Mouse (Mus musculus): ENCODE results near the gene Zfp654. TPM values are rescaled to one million over a fixed set of nuclear protein-coding genes. Genes with fewer than 3 reads are reported as not detected.
A peak's percentile ranks its signal among the peaks of the same experiment; 100 is the strongest.

Gene Zfp654
- total RNA-seq (2021): 1 to 10 TPM; 6.9 to 7.3 TPM
- long read RNA-seq, experiment 1, full-length matches to known transcripts: 5 of 5 reads
- long read RNA-seq, experiment 1, partial matches to known transcripts: 0 of 5 reads
- long read RNA-seq, experiment 1, other reads (novel, unspliced or antisense): 0 of 5 reads
- long read RNA-seq, experiment 2, full-length matches to known transcripts: 6 of 8 reads
- long read RNA-seq, experiment 2, partial matches to known transcripts: 0 of 8 reads
- long read RNA-seq, experiment 2, other reads (novel, unspliced or antisense): 2 of 8 reads

DNA sequence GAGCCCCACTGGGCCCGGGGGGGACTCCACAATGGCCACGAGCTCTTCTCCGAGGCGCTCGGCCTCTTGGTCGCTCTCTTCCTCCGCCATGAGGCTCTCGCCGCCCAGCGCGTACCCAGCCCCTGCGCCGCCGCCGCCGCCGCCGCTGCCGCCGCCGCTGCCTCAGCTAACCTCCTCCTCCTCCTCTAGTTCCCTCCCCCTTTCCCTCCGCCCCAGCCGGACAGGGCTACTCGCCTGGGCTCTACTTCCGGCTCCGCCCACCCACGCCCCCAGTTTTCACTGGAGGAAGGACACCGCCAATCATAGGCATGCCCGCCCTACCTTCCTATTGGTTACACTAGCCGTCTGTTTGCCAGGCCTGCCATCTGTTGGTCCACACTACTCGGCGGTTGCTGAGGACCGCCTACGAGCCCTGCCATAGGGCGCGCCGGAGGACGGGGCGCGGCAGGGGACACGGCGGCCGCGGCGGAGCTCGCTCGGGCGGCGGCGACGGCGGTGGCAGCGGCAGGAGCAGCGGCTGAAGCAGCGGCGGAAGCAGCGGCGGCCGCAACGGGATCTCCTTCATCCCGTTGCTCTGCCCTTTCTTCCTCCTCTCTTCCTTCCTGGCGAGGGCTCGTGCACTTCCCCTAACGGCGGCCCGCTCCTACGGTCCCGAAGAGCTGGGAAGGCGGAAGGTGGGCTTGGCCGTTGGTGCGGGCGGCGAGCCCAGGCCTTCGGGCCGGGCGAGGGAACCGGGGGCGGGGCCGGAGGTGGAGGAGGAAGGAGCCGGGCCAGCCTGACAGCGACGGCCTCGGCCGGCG is at the start of gene Zfp654, which contains the start of gene Cggbp1:
Zfp654 (minus strand) TSS at position 90 of the 800 bp plus-strand sequence.
Cggbp1 (plus strand) TSS at position 434 of the 800 bp plus-strand sequence.
- intact Hi-C loops (cut with DNase I; ENCODE audit: low total_unique reads): loop anchor here (10.0 kb wide), 1 partner anchor 77 kb away; the partner anchor contains the start of gene 4930453N24Rik
- DNase-seq: peak; percentile 100

DNA sequence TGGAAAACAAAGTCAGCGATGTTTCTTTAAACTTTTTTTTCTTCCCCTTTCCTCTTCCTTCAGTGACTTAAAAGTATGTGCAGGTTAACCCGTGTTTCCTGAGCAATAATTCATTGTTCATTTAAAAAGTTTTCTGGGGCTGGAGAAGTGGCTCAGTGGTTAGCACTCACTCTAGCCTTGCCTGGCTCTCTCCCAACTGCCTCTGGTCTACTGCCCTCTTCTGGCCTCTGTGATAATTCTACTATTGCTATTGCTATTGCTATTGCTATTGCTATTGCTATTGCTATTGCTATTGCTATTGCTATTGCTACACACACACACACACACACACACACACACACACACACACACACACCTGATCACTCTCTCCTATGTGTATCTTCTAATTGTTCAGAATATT is 47.6 kb upstream of the Zfp654 start:
- no peak for DNase-seq
- intact Hi-C loops (cut with DNase I; ENCODE audit: low total_unique reads): no loop called here

DNA sequence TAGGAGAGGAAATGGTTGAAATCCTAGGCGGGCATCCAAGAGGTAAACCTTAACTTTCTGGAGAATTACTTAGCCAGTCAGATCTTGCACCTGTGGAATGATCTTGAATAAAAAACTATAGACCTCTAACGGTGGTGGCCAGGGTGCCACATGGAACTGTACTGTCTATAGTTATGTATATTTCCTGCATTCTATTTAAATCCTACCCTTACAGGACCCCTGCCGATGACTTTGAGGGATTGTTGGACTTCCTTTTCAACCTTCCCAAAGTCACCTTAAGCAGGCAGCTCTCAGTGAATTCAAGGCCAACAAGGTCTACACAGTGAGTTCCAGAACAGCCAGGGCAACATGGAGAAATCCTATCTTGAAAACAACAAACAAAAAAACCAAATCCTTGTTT is 38.0 kb upstream of the Zfp654 start:
- intact Hi-C loops (cut with DNase I; ENCODE audit: low total_unique reads): no loop called here
- DNase-seq: no peak

DNA sequence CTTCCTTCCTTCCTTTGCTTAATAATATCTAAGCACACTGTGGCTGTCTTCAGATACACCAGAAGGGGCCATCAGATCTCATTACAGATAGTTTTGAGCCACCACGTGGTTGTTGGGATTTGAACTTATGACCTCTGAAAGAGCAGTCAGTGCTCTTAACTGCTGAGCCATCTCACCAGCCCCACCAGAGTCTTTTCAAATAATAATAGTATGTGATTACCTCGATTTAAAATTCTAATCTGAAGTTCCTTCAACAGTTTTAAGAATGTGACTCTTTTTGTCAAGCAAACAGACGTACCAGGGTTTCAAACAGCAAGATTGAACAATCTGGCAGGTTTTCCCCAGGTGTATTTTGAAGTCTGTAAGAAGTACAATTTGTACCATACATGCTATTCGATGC is 34.1 kb upstream of the Zfp654 start:
- intact Hi-C loops (cut with DNase I; ENCODE audit: low total_unique reads): no loop called here
- no peak for DNase-seq

DNA sequence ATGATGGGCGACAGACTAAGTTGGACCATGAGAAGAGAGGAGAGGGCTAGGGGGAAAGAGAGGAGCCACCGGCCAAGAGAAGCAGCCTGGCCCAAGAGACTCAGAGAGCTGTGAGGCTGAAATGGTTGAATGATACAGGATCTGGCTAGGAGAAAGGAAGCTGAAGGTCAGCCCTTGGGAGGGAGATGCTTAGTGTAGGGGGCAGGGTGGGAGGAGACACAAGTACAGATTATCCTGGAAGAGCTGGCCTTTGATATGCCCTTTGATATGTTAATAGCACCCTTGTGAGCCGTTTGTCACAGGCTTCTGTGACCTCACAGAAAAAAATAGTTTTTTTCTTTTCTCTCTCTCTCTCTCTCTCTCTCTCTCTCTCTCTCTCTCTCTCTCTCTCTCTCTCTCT is 33.7 kb upstream of the Zfp654 start:
- no peak for DNase-seq
- intact Hi-C loops (cut with DNase I; ENCODE audit: low total_unique reads): no loop called here

DNA sequence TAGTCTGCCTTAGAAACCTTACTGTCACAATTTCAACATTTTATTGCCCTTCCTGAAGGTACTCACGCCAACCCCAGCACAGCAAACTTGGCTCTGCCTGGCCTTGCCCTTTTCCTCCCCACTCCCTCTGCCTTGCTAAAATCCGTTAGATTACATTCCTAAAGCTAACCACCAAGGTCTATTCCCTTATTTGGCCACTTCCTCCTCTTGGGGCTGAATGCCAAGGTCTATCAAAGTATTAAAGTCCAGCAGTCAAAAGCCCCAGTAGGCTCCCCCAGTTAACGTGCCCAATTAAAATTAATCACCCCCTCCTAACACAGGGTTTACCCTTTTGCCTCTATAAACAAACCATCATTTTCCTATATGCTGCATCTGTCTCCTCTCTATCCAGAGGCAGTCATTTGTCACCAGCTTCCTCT is 33.0 kb upstream of the Zfp654 start:
- intact Hi-C loops (cut with DNase I; ENCODE audit: low total_unique reads): no loop called here
- DNase-seq: no peak

DNA sequence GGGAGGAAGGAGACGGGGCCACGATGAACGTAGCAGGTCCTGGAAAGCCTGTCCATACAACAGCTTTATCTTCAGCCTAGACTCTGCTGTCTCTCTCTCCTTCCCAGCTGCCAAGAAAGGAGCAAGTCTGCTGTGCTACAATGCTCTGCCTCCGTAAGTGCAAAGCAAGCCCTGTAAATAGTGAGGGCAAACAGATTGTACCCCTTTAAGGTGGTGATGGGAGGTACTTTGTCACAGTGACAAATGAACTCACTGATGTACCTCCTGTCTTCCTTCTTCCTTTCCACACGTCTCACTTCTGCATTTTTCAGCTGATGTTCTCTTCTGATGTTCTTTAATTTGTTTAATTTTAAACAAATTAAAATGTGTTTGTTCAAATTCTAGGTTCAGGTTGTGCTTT is 32.4 kb upstream of the Zfp654 start:
- DNase-seq: no peak
- intact Hi-C loops (cut with DNase I; ENCODE audit: low total_unique reads): no loop called here

DNA sequence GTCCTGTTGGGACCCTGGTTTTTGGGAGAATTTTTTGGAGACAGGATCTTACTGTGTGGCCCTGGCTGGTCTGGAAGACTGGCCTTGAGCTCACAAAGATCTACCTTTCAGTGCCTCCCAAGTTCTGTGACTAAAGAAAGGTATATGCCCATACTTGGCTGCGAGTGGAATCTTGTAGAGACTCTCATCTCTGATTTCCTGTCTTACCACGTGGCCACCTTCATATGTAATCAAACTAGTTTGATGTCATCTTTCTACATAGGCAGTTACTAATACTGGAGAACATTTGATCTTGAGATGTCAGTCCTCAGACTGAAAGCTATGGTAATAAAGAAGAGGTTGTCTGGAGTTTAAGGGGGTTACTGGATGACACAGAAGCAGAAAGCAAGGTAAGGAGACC is 30.0 kb upstream of the Zfp654 start:
- intact Hi-C loops (cut with DNase I; ENCODE audit: low total_unique reads): no loop called here
- no peak for DNase-seq

DNA sequence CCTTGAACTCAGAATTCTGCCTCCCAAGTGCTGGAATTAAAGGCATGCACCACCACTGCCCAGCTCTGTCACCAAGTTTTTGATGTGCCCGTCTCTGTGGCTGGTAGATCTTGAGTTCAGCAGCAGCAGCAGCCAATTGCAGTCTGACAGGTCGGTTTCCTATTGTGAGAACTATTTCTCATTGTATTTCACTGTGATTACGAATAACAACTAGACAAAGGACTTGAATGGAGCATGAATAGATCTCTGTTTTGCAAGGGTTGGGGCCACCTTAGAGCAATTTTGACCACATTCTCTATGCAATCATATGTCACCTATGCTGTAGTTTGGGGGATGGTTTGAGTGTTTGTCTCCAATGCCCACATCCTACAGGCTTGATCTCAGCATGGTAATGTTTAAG is 29.5 kb upstream of the Zfp654 start:
- intact Hi-C loops (cut with DNase I; ENCODE audit: low total_unique reads): no loop called here
- no peak for DNase-seq

DNA sequence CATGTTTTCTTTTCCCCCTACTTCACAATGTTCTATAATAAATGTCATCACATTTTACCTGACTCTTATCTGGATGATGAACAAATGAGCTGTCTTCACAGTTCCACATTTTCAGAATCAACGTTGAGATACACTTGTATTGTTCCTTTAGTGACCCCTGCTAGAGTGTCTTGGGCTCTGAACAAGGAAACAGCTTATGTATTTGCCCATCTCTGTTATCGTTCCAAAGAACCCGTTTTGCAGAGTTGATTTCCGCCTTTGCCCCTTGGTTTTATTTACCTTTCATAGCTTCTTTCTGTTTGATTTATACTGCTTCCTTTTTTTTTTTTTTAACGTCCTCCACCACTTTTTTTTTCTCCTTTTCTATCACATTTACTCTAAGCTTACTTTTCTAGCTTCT is 28.3 kb upstream of the Zfp654 start:
- no peak for DNase-seq
- intact Hi-C loops (cut with DNase I; ENCODE audit: low total_unique reads): no loop called here

DNA sequence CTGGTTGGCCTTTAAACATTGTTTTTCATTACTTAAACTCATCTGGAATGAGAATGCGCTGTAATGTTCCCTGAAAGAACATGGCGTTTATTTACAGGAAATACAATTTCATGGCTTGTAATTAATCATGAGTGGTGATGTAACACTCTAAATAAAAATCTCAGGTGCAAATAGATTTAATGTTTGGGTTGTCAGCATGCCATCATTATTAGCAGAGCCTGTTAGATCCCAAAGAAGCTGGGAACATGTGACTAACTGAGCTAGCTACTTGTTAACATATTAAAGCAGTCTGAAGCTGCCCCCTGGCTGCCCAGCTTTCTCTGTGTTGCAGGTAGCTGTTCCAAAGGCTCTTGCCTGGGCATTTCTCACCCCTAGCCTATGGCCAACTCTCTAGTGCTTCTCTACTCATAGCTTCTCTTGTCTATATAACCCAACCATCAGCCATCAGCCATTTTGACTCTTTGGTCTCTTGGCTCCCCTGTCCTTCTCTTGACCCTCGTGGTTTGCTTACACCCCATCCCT is 27.2 kb upstream of the Zfp654 start:
- intact Hi-C loops (cut with DNase I; ENCODE audit: low total_unique reads): no loop called here
- no peak for DNase-seq

DNA sequence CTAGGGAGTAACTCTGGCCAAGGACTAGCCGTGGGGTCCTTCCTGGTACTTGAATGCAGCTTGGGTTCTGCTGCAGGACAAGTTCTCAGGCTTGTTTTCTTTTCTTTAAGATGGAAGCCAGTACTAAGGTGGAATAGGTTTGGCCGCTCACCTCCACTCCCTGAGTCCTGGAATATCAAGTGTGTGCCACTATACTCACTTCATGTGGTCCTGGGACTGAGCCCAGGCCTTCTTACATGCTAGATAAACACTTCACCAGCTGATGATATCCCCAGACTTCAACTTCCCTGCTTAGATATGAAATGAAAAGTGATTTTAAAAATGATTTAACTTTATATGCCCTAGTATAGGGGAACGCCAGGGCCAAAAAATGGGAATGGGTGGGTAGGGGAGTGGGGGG is 25.9 kb upstream of the Zfp654 start:
- no peak for DNase-seq
- intact Hi-C loops (cut with DNase I; ENCODE audit: low total_unique reads): no loop called here

DNA sequence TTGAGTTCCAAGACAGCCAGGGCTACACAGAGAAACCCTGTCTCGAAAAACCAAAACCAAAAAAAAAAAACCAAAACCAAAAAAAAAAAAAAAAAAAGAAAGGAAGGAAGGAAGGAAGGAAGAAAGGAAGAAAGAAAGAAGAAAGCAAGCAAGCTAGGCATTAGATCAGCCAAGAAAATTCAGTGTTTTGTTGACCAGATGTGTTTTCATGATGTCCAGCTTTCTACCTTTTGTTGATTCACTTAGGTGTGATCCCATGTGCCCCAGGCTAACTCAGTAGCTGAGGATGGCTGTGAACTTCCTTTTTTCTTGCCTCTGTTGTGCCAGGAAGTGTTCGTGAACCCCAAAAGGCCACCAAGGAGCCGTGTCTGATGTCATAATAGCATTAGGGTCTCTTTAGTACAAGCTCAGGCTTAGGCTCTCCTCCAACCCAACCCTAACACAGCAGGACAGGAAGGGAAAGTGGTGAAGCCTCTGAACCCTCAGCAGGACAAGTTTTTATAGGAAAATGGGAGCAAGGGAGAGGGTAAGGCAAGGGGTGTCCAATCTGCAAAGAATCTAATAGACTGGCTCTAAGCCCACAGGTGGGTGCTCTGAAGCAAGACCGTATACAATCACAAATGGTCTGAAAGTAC is 25.3 kb upstream of the Zfp654 start:
- intact Hi-C loops (cut with DNase I; ENCODE audit: low total_unique reads): no loop called here
- no peak for DNase-seq

DNA sequence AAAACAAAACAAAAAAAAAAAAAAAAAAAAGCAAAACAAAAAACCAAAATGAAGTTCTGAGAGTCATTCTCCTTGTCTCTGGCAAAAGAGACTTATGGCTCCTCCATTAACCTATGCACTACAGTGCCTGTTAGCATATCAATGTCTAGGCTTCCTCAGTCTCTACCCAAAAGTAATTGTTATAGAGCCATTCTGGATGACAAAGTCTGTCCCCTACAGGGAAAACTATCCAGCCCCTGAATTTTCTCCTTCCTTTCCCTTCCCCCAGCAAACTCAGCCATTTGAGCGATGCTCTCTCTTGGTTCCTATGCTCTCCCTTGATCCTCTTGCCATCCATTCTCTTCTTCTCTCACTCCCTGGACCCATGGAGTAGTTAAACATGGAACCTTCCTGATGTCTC is 24.4 kb upstream of the Zfp654 start:
- no peak for DNase-seq
- intact Hi-C loops (cut with DNase I; ENCODE audit: low total_unique reads): no loop called here

DNA sequence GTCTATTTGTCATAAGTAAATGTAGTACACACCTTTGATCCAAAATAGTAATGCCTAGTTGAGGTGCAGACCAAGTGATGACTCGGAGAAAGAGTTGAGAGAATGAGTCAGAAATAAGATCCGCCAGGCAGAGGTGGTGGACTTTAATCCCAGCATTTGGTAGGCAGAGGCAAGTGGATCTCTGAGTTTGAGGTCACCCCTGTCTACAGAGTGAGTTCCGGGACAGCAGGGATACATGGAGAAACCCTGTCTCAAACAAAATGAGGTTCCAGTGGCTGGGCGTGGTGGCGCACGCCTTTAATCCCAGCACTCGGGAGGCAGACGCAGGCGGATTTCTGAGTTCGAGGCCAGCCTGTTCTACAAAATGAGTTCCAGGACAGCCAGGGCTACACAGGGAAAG is 23.9 kb upstream of the Zfp654 start:
- intact Hi-C loops (cut with DNase I; ENCODE audit: low total_unique reads): no loop called here
- DNase-seq: no peak

DNA sequence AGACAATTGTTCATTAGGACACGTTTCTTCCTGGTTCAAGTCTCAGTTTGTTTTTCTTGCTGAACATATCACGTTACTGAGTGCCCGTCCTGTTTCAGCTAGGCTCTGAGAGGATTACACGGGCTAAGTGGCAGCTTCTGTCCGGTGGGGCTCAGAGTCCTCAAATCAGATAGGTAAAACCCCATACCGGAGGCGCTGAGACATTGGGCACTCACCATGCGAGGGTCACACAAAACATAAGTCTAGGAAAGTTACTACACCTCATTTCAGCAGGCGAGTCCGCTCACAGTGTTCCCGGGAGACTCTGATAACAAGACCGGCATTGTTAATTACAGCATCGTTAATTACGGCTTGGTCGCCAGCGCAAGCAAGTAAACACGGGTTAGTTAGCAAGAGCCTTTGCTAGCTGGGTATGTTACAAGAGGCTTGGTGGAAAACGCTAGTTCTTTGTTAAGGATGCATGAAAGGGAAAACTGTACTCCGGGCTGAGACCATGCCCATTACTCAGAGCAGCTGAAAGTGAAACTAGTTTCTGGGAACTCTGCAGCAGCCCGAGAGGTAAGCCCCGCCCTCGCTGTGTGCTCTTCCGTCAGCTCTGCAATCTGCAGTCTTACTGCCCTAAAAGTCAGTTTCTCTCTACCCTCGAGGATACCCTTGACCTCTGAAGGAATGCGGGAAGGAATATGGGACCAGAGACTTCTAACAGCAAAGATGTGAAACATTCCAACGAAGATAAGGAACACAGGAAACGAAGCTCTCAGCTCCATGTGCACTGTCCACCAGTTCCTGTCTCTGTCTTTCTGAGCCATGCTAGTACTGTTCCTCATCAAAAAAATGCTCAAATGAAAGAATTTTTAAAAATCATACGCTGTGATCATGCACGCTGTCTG is 22.2 kb upstream of the Zfp654 start:
- peak; percentile 62 for DNase-seq
- intact Hi-C loops (cut with DNase I; ENCODE audit: low total_unique reads): no loop called here

DNA sequence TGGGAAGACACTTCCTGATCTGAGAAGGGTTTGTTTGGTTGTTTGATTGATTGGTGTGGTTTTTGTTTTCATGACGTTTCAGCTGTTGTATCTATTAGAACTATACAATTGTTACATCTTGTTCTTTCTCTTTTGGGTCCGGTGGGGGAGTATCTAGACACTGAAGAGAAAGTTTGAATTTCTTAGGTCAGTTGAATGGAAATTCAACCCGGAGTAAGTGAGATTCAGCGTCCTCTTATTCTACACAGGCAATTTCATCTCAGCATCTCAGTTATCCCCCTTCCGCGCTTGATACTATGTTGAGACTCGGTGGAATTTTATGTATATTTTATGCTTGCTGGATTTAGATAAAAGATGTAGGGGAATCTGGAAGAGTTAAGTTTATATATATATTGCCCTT is 21.4 kb upstream of the Zfp654 start:
- DNase-seq: no peak
- intact Hi-C loops (cut with DNase I; ENCODE audit: low total_unique reads): no loop called here

DNA sequence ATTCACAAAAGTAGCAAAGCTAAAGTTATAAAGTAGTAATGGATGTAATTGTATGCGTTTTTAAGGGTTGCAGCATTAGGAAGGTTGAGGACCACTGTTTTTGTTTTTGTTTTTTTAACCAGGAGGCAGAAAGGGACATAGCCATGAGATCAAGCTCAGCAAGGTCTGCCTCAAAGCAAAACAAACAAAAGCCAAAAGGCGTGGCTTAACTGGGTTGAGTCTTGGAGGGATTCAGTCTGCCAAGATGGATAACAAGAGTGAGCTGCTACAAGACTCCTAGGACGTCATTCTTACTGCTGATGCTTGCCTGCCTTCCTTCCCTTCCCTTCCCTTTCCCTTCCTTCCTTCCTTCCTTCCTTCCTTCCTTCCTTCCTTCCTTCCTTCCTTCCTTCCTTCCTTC is 20.8 kb upstream of the Zfp654 start:
- intact Hi-C loops (cut with DNase I; ENCODE audit: low total_unique reads): no loop called here
- no peak for DNase-seq

DNA sequence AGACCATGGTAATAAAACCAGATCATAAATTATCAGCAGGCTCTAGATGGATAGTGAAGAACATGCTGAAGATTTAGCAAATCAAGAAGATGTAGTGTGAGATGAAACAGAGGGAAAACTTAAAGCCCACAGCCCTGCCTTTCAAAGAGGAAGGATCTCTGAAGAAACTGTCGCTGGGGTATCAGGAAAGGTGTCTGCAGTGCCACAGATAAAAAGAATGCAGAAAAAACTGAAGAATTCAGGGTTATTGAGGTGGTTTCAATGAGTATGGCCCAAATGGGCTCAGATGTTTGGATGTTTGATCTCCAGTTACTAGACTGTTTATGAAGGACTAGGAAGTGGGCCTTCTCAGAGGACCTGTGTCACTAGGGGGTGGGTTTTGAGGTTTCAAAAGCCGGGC is 18.2 kb upstream of the Zfp654 start:
- intact Hi-C loops (cut with DNase I; ENCODE audit: low total_unique reads): no loop called here
- DNase-seq: no peak

DNA sequence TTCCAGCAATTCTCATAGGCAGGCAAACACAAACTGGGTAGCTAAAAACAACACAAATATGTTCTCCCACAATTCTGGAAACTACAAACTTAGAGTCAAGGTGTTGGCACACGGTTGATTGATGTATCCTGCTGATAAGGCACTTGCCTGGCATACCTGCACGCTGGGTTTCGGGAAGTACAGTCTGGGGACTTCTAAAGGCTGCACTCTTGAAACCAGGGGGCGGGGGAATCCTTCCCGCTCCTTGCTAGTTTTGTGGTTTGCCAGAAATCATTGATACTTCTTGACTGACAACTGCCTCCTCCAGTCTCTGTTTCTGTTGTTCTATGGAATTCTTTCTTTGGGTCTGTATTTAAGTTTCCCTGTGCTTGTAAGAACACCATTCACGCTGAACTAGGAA is 17.2 kb upstream of the Zfp654 start:
- intact Hi-C loops (cut with DNase I; ENCODE audit: low total_unique reads): no loop called here
- no peak for DNase-seq

All from gastrocnemius, postnatal 14 days (tissue).